Mouse (Mus musculus) midbrain, postnatal 0 days (tissue): Measurements from ENCODE around the gene Spata5. TPM values are rescaled to one million over a fixed set of nuclear protein-coding genes. Genes with fewer than 3 reads are reported as not detected.

Experiments used
- ATAC-seq: fragments of 200-750 bp; cut with Nextera tagmentation; 2 replicates; pipeline ENCODE4 v1.8.0; 2017; ENCODE audit warnings: moderate number of reproducible peaks, mild to moderate bottlenecking, moderate TSS enrichment, moderate library complexity; ENCODE audit not compliant: low FRiP score
- DNase-seq: peaks from one replicate; pipeline ENCODE4 v3.0.0-alpha.2; 2015; ENCODE audit warnings: low spot score
- H3K27ac ChIP-seq: fragments of 300-500 bp; sonication (generic); 2 replicates; pipeline ENCODE4 v1.5.1; 2014; ENCODE audit warnings: low read depth, mild to moderate bottlenecking, low read length, mixed read lengths
- H3K27me3 ChIP-seq: fragments of 300-500 bp; sonication (generic); 2 replicates; pipeline ENCODE4 v1.6.1; 2014; ENCODE audit warnings: low read length, control low read depth, mixed read lengths; ENCODE audit not compliant: insufficient read depth
- H3K36me3 ChIP-seq: fragments of 300-500 bp; sonication (generic); 2 replicates; pipeline ENCODE4 v1.6.1; 2014; ENCODE audit warnings: low read length, control low read depth, mixed read lengths; ENCODE audit not compliant: insufficient read depth
- H3K4me1 ChIP-seq: fragments of 300-500 bp; sonication (generic); 2 replicates; pipeline ENCODE4 v1.6.1; 2014; ENCODE audit warnings: mild to moderate bottlenecking, control low read depth, antibody characterized with exemption, low read length, mixed read lengths; ENCODE audit not compliant: insufficient read depth
- H3K4me2 ChIP-seq: fragments of 300-500 bp; sonication (generic); 2 replicates; pipeline ENCODE4 v1.6.1; 2014; ENCODE audit warnings: low read depth, mild to moderate bottlenecking, low read length, mixed read lengths; ENCODE audit not compliant: poor library complexity, severe bottlenecking
- H3K4me3 ChIP-seq: fragments of 300-500 bp; sonication (generic); 2 replicates; pipeline ENCODE4 v1.5.1; 2014; ENCODE audit warnings: low read depth, mild to moderate bottlenecking, low read length, moderate library complexity
- H3K9ac ChIP-seq: fragments of 300-500 bp; sonication (generic); replicated peaks from 2 replicates; pipeline ENCODE4 v1.6.1; 2014; ENCODE audit warnings: mild to moderate bottlenecking, low read length, moderate library complexity, mixed read lengths; ENCODE audit not compliant: poor library complexity, severe bottlenecking
- H3K9me3 ChIP-seq: fragments of 300-500 bp; sonication (generic); 2 replicates; pipeline ENCODE4 v1.6.1; 2016; ENCODE audit warnings: low read length, control low read depth
- CTCF ChIP-seq: IDR thresholded peaks from 2 replicates; pipeline ENCODE4 v1.5.1; 2016; ENCODE audit warnings: antibody characterized with exemption, mild to moderate bottlenecking
- WGBS: fragments of 180-500 bp; shearing (Covaris S2); extraction: QIAGEN DNeasy Blood & Tissue Kit; methylation state at CpG from one replicate; pipeline ENCODE4 v1.1.7; 2014; 5-methylcytosine and 5-hydroxymethylcytosine counted together
- polyA plus RNA-seq: library from polyadenylated mRNA; unstranded; fragments of >200 nt; fragmentation: Nextera tagmentation; extraction: Ambion mirVana; gene quantifications from 2 replicates; pipeline ENCODE4 v1.2.1, GENCODE M21; 2015
- total RNA-seq: library from RNA; depleted of rRNA; stranded (reverse); fragments of >200 nt; gene quantifications from 2 replicates; pipeline ENCODE4 v1.2.3, GENCODE M21; 2014

Gene Spata5
- total and polyA plus RNA-seq, 2 experiments from 2014 or later = 18.9 to 19.5 TPM

DNA sequence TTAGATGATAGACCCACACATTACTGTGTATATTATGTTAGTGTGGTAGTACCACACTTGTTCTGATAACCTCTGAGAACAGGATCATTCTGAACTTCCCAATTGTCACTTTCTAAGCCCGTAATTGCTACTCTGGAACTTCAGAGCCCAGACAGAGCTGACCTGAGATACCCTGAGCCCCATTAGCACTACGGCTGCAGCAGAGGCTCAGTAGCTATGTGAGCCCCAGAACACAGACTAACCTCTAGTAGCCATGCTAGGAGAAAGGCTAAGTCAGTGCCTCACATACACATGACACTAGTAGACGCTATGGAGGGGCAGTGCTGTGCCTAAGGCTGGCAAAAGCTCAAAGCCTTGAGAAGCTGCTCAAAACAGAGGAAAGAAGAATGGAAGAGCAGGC is 141.8 kb downstream of the Spata5 start:
- WGBS = 88% methylated on average over 3 of the region's 3 CpGs
- no peak for TF ChIP-seq CTCF
- no peaks in the 10 kb centered on the region for H3K4me1 ChIP-seq
- H3K4me2 ChIP-seq = no peak overlapping the region
- H3K9me3 ChIP-seq = no peaks in the 10 kb centered on the region
- no peak overlapping the region for H3K27ac ChIP-seq
- no peak for ATAC-seq
- no peaks in the 10 kb centered on the region for H3K27me3 ChIP-seq
- H3K9ac ChIP-seq = no peak overlapping the region
- no peaks in the 10 kb centered on the region for H3K36me3 ChIP-seq
- DNase-seq = no peak
- H3K4me3 ChIP-seq = no peak overlapping the region

DNA sequence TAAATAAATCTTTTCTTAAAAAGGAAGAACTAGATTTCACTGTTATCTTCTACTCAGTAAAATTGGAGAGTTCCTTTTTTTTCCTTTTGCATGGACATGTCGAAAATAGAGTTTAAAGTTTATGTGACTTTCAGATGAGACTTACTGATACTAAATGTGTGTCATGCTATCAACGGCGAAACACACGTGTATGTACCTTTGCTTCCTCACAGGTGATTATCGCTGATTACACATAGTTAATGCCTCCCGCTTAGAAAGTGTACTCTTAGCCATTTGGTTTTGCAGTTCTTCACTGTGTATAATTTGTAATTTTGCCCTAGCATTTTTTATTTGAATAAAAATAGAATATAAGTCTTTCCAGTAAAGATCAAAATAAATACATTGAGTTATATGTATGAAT is 146.4 kb downstream of the Spata5 start:
- H3K27ac ChIP-seq = no peak overlapping the region
- DNase-seq (no peak), ATAC-seq (no peak)
- no peaks in the 10 kb centered on the region for H3K27me3 ChIP-seq
- H3K4me3 ChIP-seq = no peak overlapping the region
- no peak for TF ChIP-seq CTCF
- H3K4me2 ChIP-seq = no peak overlapping the region
- no peaks in the 10 kb centered on the region for H3K36me3 ChIP-seq
- WGBS = 95% methylated on average over 6 of the region's 6 CpGs
- H3K9me3 ChIP-seq = no peaks in the 10 kb centered on the region
- H3K9ac ChIP-seq = no peak overlapping the region
- peaks cover 6% of the 10 kb centered on the region; the same call in 1 of the 2 replicates for H3K4me1 ChIP-seq

DNA sequence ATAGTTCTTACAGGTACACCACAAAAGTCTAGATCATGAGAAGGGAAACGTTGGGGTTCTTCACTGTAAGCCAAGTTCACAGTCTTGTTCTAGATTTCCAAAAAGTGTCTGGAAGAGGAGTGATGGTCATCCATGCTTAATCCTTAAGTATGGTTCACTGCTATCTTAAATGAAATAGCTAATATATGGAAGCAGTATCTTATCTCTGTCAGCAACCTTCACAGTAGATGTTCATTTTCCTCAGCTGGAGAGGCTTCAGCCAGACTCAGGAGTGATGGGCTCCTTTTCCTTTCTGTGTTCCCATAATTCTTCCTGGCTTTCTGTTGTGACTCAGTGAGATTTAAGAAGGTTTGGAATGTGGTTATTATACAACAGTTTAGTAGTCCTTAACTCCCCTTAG is 147.8 kb downstream of the Spata5 start:
- Histone ChIP-seq H3K4me1 (peaks cover 6% of the 10 kb centered on the region; the same call in 1 of the 2 replicates), H3K27me3 (no peaks in the 10 kb centered on the region), H3K4me2 (no peak overlapping the region), H3K4me3 (no peak overlapping the region), H3K9me3 (no peaks in the 10 kb centered on the region), H3K36me3 (no peaks in the 10 kb centered on the region), H3K27ac (no peak overlapping the region), H3K9ac (no peak overlapping the region)
- TF ChIP-seq CTCF = no peak
- WGBS = 97% methylated on average over 1 of the region's 1 CpGs
- ATAC-seq = no peak
- no peak for DNase-seq

DNA sequence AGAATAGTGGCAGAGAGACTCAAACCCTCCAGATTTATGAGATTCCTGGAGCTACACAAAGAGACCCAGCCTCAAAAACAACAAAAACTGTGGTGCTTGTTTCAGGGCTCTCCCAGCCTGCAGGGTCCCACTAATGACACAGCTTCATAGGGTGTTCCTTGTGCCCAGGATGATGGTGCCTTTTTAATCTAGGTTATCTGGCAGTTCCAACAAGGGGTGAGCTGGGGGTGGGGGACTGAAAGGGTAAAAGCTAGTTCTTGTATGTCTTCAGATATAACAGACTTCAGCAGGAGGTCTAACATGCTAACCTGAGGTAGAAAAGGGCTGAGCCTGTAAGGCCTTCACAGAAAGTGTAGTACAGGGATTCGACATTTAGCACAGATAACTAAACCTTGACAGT is 149.1 kb downstream of the Spata5 start:
- no peaks in the 10 kb centered on the region for H3K27me3 ChIP-seq
- H3K27ac ChIP-seq = no peak overlapping the region
- no peaks in the 10 kb centered on the region for H3K9me3 ChIP-seq
- TF ChIP-seq CTCF = no peak
- H3K4me2 ChIP-seq = no peak overlapping the region
- H3K4me3 ChIP-seq = no peak overlapping the region
- ATAC-seq (no peak), DNase-seq (no peak)
- 74% methylated on average over 1 of the region's 1 CpGs for WGBS
- no peak overlapping the region for H3K9ac ChIP-seq
- H3K36me3 ChIP-seq = no peaks in the 10 kb centered on the region
- H3K4me1 ChIP-seq = peaks cover 6% of the 10 kb centered on the region; the same call in 1 of the 2 replicates

DNA sequence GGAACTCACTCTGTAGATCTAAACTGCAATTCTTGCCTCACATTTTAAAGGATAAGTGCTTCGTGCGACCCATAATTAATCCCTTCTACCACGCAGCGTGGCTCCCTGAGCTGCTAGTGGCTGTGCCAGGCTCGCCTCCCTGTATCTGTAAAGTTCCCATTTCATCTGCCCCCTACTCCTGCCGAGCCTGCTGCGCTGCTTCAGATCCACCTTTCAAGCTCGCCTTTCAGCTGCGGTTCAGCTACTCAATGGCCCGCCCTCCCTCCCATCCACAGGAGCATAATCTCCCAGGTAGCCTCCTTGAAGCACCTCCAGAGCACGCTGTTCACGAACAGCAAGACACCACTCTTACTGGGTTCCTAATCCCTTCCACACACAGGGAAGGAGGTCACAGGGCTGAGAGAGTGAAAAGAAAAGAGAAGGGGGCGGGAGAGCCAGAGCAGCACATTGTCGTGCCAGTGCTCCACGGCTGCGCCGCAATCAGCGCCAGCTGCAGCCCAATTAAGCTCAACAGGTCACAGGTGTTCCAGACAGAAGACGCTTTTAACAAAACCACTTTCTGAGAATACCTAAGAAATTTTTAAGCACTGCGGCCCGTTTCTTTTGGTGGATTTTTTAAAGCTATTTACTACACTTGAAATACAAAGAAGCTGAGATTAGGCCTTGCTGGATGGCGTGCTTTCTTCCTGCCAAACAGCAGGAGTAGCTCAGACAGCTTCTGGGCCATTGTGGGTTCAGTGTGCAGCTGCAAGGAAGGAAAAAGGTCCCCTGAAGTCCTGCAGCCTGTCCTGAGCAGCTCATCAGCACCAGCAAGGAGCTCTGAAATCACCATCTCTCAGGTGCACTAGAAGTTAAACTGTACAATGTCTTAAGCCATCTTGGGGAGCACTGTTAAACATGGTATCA is 150.2 kb downstream of the Spata5 start:
- H3K4me3 ChIP-seq = no peak overlapping the region
- no peak overlapping the region for H3K9ac ChIP-seq
- no peak for TF ChIP-seq CTCF
- DNase-seq (peak; percentile 32), ATAC-seq (no peak)
- no peaks in the 10 kb centered on the region for H3K27me3 ChIP-seq
- peak overlapping the region; percentile 34 for H3K4me2 ChIP-seq
- 12% methylated on average over 22 of the region's 22 CpGs for WGBS
- no peak overlapping the region for H3K27ac ChIP-seq
- H3K9me3 ChIP-seq = no peaks in the 10 kb centered on the region
- no peaks in the 10 kb centered on the region for H3K36me3 ChIP-seq
- peaks cover 6% of the 10 kb centered on the region; the same call in 1 of the 2 replicates for H3K4me1 ChIP-seq

DNA sequence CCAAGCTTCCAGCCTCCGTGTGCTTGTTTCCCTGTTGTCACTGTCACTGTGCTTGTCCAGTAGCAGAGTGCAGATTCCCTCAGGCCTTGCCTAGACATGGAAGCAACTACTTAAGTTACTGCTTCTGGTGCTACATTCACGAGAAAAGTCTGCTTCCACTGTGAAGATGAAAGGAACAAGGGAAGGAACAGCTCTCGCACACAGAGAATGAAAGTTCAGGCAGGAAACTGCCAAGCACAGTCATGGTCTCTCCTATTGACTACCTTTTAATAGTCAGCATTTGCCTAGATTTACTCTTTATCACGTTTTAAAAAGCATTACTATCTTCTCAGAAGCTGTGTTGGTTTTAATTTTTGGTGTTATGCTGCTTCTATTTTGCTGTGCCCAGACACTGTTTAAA is 151.9 kb downstream of the Spata5 start:
- Histone ChIP-seq H3K4me1 (peaks cover 6% of the 10 kb centered on the region; the same call in 1 of the 2 replicates), H3K36me3 (no peaks in the 10 kb centered on the region), H3K4me3 (no peak overlapping the region), H3K27me3 (no peaks in the 10 kb centered on the region), H3K4me2 (no peak overlapping the region), H3K27ac (no peak overlapping the region), H3K9me3 (no peaks in the 10 kb centered on the region), H3K9ac (no peak overlapping the region)
- 43% methylated on average over 4 of the region's 4 CpGs for WGBS
- no peak for DNase-seq
- no peak for ATAC-seq
- TF ChIP-seq CTCF = no peak
